Mouse (Mus musculus) CH12.LX (cell line): ENCODE measurements at regions not wholly inside any gene's neighbourhood (a gene's known extent, or its start where the extent isn't known, plus 50 kb on each side); places are given as distances from the start of the nearest gene placed in this dataset.
"Not testable (repeated sequence)": the region's sequence is repeated elsewhere in the genome, so short reads cannot be mapped to it uniquely, and the experiment has no call there.

ENCODE experiments used
- CTCF ChIP-seq, 2 experiments: IDR thresholded peaks in 1 of 2; conservative IDR thresholded peaks in 1 of 2; 2 replicates each; pipeline ENCODE4 v1.5.1; 2011 to 2012; ENCODE audit warnings: low read depth in 2 of 2, low read length in 2 of 2, improper control_type of control experiment in 1 of 2, inconsistent platforms in 1 of 2, mild to moderate bottlenecking in 1 of 2, moderate library complexity in 1 of 2
- MYC ChIP-seq: IDR thresholded peaks from 2 replicates; pipeline ENCODE4 v1.6.1; 2011; ENCODE audit warnings: low read depth, mild to moderate bottlenecking, improper control_type of control experiment, low read length
- POLR2A ChIP-seq: IDR thresholded peaks from 2 replicates; pipeline ENCODE4 v1.6.1; 2011; ENCODE audit warnings: low read depth, mild to moderate bottlenecking, improper control_type of control experiment, low read length
- USF1 ChIP-seq: IDR thresholded peaks from 2 replicates; pipeline ENCODE4 v1.6.1; 2014; ENCODE audit warnings: low read depth, mild to moderate bottlenecking, inconsistent platforms, low read length, improper control_type of control experiment

GRCm38 (mm10) chr6:22444856-22445255 lies 88.8 kb upstream of the Fam3c start:
- not testable (repeated sequence) for TF ChIP-seq CTCF (conservative IDR thresholded peaks at IDR 0.05 in 1 of 2, IDR thresholded peaks at IDR 0.05 in 1 of 2; ENCODE audit: low read depth in 2 of 2, low read length in 2 of 2); USF1; POLR2A; MYC
